Mouse (Mus musculus): Measurements from ENCODE around the gene Laptm5. TPM values are rescaled to one million over a fixed set of nuclear protein-coding genes. Genes with fewer than 3 reads are reported as not detected.
A peak's percentile ranks its signal among the peaks of the same experiment; 100 is the strongest.

Laptm5 gene
- polyA plus RNA-seq (2016; fragmentation: Nextera tagmentation; extraction: Ambion mirVana): 13.7 and 16.0 TPM in 2 replicates

- Histone ChIP-seq H3K9me3 (replicated peaks) (no peaks in the 10 kb centered on the region), H3K4me1 (replicated peaks) (peaks cover 31% of the 10 kb centered on the region), H3K27me3 (replicated peaks) (no peaks in the 10 kb centered on the region), H3K9ac (no peak within 1 kb of the TSS), H3K4me2 (no peak within 1 kb of the TSS), H3K27ac (ENCODE audit: poor library complexity, severe bottlenecking) (no peak within 1 kb of the TSS), H3K4me3 (no peak within 1 kb of the TSS), H3K36me3 (no peaks in the 10 kb centered on the region)
- 60% methylated on average over 11 of the region's 11 CpGs for WGBS
- ATAC-seq (ENCODE audit: insufficient number of reproducible peaks, low FRiP score): no peak
Measured at GRCm38 (mm10) chr4:130913077-130913476, at the start of gene Laptm5. Laptm5 (plus strand) TSS chr4:130913125.

- WGBS: 29% methylated on average over 9 of the region's 9 CpGs
- no peak overlapping the region for H3K4me2 ChIP-seq
Measured at GRCm38 (mm10) chr4:130865460-130865859, 47.5 kb upstream of the Laptm5 start.

GRCm38 (mm10) chr4:130865901-130866371 lies 47.0 kb upstream of the Laptm5 start:
- no peak overlapping the region for H3K27ac ChIP-seq (ENCODE audit: poor library complexity, severe bottlenecking)
- H3K4me2 ChIP-seq: no peak overlapping the region
- peaks cover 23% of the 10 kb centered on the region for H3K4me1 ChIP-seq (replicated peaks)
- H3K9ac ChIP-seq: no peak overlapping the region
- 33% methylated on average over 8 of the region's 8 CpGs for whole genome bisulfite sequencing
- H3K36me3 ChIP-seq: no peaks in the 10 kb centered on the region
- H3K9me3 ChIP-seq (replicated peaks): no peaks in the 10 kb centered on the region
- ATAC-seq (ENCODE audit: insufficient number of reproducible peaks, low FRiP score): no peak
- H3K4me3 ChIP-seq: no peak overlapping the region
- peaks cover 45% of the 10 kb centered on the region for H3K27me3 ChIP-seq (replicated peaks)

More at GRCm38 (mm10) chr4:130865460-130865859, 47.5 kb upstream of the Laptm5 start:
- Histone ChIP-seq H3K9ac (no peak overlapping the region), H3K4me1 (replicated peaks) (peaks cover 23% of the 10 kb centered on the region), H3K4me3 (no peak overlapping the region), H3K9me3 (replicated peaks) (no peaks in the 10 kb centered on the region), H3K27ac (ENCODE audit: poor library complexity, severe bottlenecking) (no peak overlapping the region), H3K27me3 (replicated peaks) (peaks cover 50% of the 10 kb centered on the region), H3K36me3 (no peaks in the 10 kb centered on the region)
- no peak for ATAC-seq (ENCODE audit: insufficient number of reproducible peaks, low FRiP score)

GRCm38 (mm10) chr4:130867940-130868339 lies 45.0 kb upstream of the Laptm5 start:
- H3K9ac ChIP-seq: no peak overlapping the region
- no peak overlapping the region for H3K4me3 ChIP-seq
- peaks cover 37% of the 10 kb centered on the region for H3K27me3 ChIP-seq (replicated peaks)
- WGBS: 64% methylated on average over 6 of the region's 6 CpGs
- ATAC-seq (ENCODE audit: insufficient number of reproducible peaks, low FRiP score): no peak
- no peaks in the 10 kb centered on the region for H3K9me3 ChIP-seq (replicated peaks)
- no peaks in the 10 kb centered on the region for H3K36me3 ChIP-seq
- H3K27ac ChIP-seq (ENCODE audit: poor library complexity, severe bottlenecking): no peak overlapping the region
- H3K4me1 ChIP-seq (replicated peaks): peaks cover 6% of the 10 kb centered on the region; the same call in 1 of the 2 replicates
- H3K4me2 ChIP-seq: no peak overlapping the region

GRCm38 (mm10) chr4:130868803-130869202 lies 44.1 kb upstream of the Laptm5 start:
- Histone ChIP-seq H3K27me3 (replicated peaks) (peaks cover 32% of the 10 kb centered on the region), H3K9ac (no peak overlapping the region)
- WGBS: 50% methylated on average over 5 of the region's 5 CpGs

DNA sequence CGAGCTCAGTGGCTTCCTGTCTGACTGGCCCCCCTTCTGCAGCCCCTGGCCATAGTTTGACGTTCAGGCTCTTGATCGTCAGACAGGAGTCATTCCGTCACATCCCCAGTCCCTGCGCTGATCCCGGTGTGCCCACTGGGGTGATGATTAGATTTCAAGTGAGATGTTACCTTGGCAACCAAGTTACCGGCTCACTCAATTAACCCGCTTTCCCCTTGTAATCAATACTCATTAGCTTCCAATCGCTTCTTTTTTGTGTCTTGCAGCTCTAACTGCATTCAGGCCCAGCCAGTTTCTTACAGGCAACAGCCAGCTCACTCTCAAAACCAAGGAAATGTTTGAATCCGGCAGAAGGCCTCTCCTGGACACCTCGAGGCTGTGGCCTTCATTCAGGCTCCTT lies 40.5 kb upstream of the Laptm5 start:
- H3K4me3 ChIP-seq: no peak overlapping the region
- no peak for ATAC-seq (ENCODE audit: insufficient number of reproducible peaks, low FRiP score)
- peaks cover 16% of the 10 kb centered on the region for H3K4me1 ChIP-seq (replicated peaks)
- H3K27me3 ChIP-seq (replicated peaks): peaks cover 21% of the 10 kb centered on the region
- no peak overlapping the region for H3K9ac ChIP-seq
- 49% methylated on average over 11 of the region's 11 CpGs for WGBS
- no peak overlapping the region for H3K4me2 ChIP-seq
- H3K9me3 ChIP-seq (replicated peaks): no peaks in the 10 kb centered on the region
- no peaks in the 10 kb centered on the region for H3K36me3 ChIP-seq
- no peak overlapping the region for H3K27ac ChIP-seq (ENCODE audit: poor library complexity, severe bottlenecking)

More at GRCm38 (mm10) chr4:130868803-130869202, 44.1 kb upstream of the Laptm5 start:
- H3K27ac ChIP-seq (ENCODE audit: poor library complexity, severe bottlenecking): no peak overlapping the region
- no peak overlapping the region for H3K4me2 ChIP-seq
- no peak overlapping the region for H3K4me3 ChIP-seq
- peaks cover 6% of the 10 kb centered on the region; the same call in 1 of the 2 replicates for H3K4me1 ChIP-seq (replicated peaks)
- no peaks in the 10 kb centered on the region for H3K36me3 ChIP-seq
- ATAC-seq (ENCODE audit: insufficient number of reproducible peaks, low FRiP score): no peak
- H3K9me3 ChIP-seq (replicated peaks): no peaks in the 10 kb centered on the region

- H3K27me3 ChIP-seq (replicated peaks): peaks cover 15% of the 10 kb centered on the region
- 74% methylated on average over 5 of the region's 5 CpGs for WGBS
- no peak for ATAC-seq (ENCODE audit: insufficient number of reproducible peaks, low FRiP score)
Measured at GRCm38 (mm10) chr4:130873440-130873839, 39.5 kb upstream of the Laptm5 start.

DNA sequence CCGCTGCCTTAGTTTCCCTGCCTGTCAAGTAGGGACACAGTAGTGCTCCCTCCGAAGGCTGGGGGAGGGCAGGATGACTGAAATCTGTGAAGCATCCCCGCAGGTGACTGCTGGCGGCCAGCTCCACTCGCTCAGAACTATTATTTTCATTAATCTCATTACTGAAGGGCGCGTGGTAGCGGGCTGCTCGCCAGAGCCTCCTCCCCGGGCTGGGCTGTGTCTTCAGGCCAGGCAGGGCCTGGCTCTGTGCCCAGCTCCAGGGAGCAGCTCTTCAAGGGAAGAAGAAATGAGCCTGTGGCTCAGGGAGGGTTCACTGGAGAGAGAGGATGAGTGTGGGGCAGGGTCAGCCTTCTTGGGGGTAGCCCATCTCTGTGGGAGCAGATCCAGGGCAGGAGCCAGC lies 38.3 kb upstream of the Laptm5 start:
- ATAC-seq (ENCODE audit: insufficient number of reproducible peaks, low FRiP score): peak; percentile 31; the same call in 1 of the 2 replicates
- Histone ChIP-seq H3K36me3 (no peaks in the 10 kb centered on the region), H3K4me3 (no peak overlapping the region), H3K9ac (no peak overlapping the region), H3K27me3 (replicated peaks) (peaks cover 19% of the 10 kb centered on the region), H3K9me3 (replicated peaks) (no peaks in the 10 kb centered on the region), H3K4me2 (peak overlapping the region; percentile 30), H3K27ac (ENCODE audit: poor library complexity, severe bottlenecking) (no peak overlapping the region), H3K4me1 (replicated peaks) (peaks cover 21% of the 10 kb centered on the region)
- 21% methylated on average over 10 of the region's 10 CpGs for WGBS

More at GRCm38 (mm10) chr4:130873440-130873839, 39.5 kb upstream of the Laptm5 start:
- H3K36me3 ChIP-seq: no peaks in the 10 kb centered on the region
- H3K4me3 ChIP-seq: no peak overlapping the region
- H3K9ac ChIP-seq: no peak overlapping the region
- no peak overlapping the region for H3K27ac ChIP-seq (ENCODE audit: poor library complexity, severe bottlenecking)
- no peaks in the 10 kb centered on the region for H3K9me3 ChIP-seq (replicated peaks)
- H3K4me2 ChIP-seq: no peak overlapping the region
- H3K4me1 ChIP-seq (replicated peaks): peaks cover 16% of the 10 kb centered on the region

DNA sequence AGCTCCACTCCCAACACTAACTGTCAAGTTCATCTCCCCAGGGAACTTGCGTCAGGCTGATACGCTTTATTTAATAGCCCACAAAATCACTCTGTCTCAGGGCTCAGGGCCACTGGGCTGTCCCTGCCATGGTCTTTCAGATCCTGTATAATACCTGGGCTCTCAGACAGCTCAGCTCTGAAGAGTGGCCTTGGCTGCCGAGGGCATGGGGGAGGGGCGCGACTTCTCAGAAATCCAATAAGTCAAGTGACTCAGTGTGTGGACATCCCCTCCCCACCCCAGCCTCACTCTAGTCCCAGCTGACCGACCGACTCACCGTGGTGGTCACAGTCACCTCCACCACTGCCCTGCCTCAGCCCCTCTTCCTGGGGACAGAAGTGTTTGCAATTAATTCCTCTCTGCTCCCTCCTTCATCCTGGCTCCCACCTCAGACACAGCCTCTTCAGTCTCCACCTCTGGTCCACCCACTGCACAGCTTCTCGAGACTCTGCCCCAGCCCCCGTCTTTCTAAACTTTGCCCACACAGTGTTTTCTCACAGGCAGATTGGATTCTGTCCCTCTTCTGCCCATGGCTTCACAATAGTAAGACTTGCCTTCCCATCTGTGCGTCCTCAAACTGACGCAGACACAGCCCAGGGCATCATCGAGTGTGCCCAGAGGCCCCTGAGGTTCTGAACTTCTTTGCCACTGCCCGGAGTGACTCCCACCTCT lies 36.8 kb upstream of the Laptm5 start:
- no peak overlapping the region for H3K27ac ChIP-seq (ENCODE audit: poor library complexity, severe bottlenecking)
- no peak overlapping the region for H3K4me3 ChIP-seq
- no peak overlapping the region for H3K4me2 ChIP-seq
- H3K36me3 ChIP-seq: no peaks in the 10 kb centered on the region
- peaks cover 19% of the 10 kb centered on the region for H3K27me3 ChIP-seq (replicated peaks)
- 49% methylated on average over 14 of the region's 14 CpGs for WGBS
- no peaks in the 10 kb centered on the region for H3K9me3 ChIP-seq (replicated peaks)
- no peak for ATAC-seq (ENCODE audit: insufficient number of reproducible peaks, low FRiP score)
- peaks cover 21% of the 10 kb centered on the region for H3K4me1 ChIP-seq (replicated peaks)
- no peak overlapping the region for H3K9ac ChIP-seq

GRCm38 (mm10) chr4:130878273-130879047 lies 34.5 kb upstream of the Laptm5 start:
- ATAC-seq (ENCODE audit: insufficient number of reproducible peaks, low FRiP score): peak; percentile 49
- Histone ChIP-seq H3K9ac (peak overlapping the region; percentile 62), H3K4me3 (peak overlapping the region; percentile 27), H3K4me2 (peak overlapping the region; percentile 66), H3K27me3 (replicated peaks) (peaks cover 19% of the 10 kb centered on the region), H3K4me1 (replicated peaks) (peaks cover 30% of the 10 kb centered on the region), H3K36me3 (no peaks in the 10 kb centered on the region), H3K9me3 (replicated peaks) (no peaks in the 10 kb centered on the region), H3K27ac (ENCODE audit: poor library complexity, severe bottlenecking) (peak overlapping the region; percentile 56; the same call in 1 of the 2 replicates)
- WGBS: 6% methylated on average over 21 of the region's 21 CpGs

GRCm38 (mm10) chr4:130879048-130879384 lies 33.9 kb upstream of the Laptm5 start:
- ATAC-seq (ENCODE audit: insufficient number of reproducible peaks, low FRiP score): 0 out of 2 replicates have a peak, but pooled peaks have one; percentile 1
- H3K9ac ChIP-seq: peak overlapping the region; percentile 62; the same call in 1 of the 2 replicates
- no peak overlapping the region for H3K4me3 ChIP-seq
- WGBS: 56% methylated on average over 1 of the region's 1 CpGs
- peak overlapping the region; percentile 66 for H3K4me2 ChIP-seq
- no peaks in the 10 kb centered on the region for H3K36me3 ChIP-seq
- peaks cover 34% of the 10 kb centered on the region for H3K4me1 ChIP-seq (replicated peaks)
- H3K27ac ChIP-seq (ENCODE audit: poor library complexity, severe bottlenecking): peak overlapping the region; percentile 56; the same call in 1 of the 2 replicates
- peaks cover 19% of the 10 kb centered on the region for H3K27me3 ChIP-seq (replicated peaks)
- no peaks in the 10 kb centered on the region for H3K9me3 ChIP-seq (replicated peaks)
